Mouse (Mus musculus) lung, embryonic 16.5 days (tissue): Measurements from ENCODE around the gene Spata45. TPM values are rescaled to one million over a fixed set of nuclear protein-coding genes. Genes with fewer than 3 reads are reported as not detected.
"Not testable (repeated sequence)": the region's sequence is repeated elsewhere in the genome, so short reads cannot be mapped to it uniquely, and the experiment has no call there.

Experiments used
- ATAC-seq: fragments of 200-750 bp; cut with Nextera tagmentation; 2 replicates; pipeline ENCODE4 v1.8.0; 2017; ENCODE audit warnings: low read depth, mild to moderate bottlenecking, moderate library complexity
- H3K27ac ChIP-seq: fragments of 300-500 bp; sonication (generic); 2 replicates; pipeline ENCODE4 v1.5.1; 2014; ENCODE audit warnings: mild to moderate bottlenecking, control low read depth, low read length
- H3K27me3 ChIP-seq: fragments of 300-500 bp; sonication (generic); 2 replicates; pipeline ENCODE4 v1.6.1; 2014; ENCODE audit warnings: low read depth, low read length, mixed read lengths; ENCODE audit not compliant: control insufficient read depth, insufficient read depth
- H3K36me3 ChIP-seq: fragments of 300-500 bp; sonication (generic); 2 replicates; pipeline ENCODE4 v1.6.1; 2014; ENCODE audit warnings: low read length; ENCODE audit not compliant: control insufficient read depth, insufficient read depth
- H3K4me1 ChIP-seq: fragments of 300-500 bp; sonication (generic); replicated peaks from 2 replicates; pipeline ENCODE4 v1.6.1; 2014; ENCODE audit warnings: low read length, mixed read lengths; ENCODE audit not compliant: control insufficient read depth, insufficient read depth
- H3K4me2 ChIP-seq: fragments of 300-500 bp; sonication (generic); 2 replicates; pipeline ENCODE4 v1.6.1; 2014; ENCODE audit warnings: low read depth, low read length, control low read depth
- H3K4me3 ChIP-seq: fragments of 300-500 bp; sonication (generic); 2 replicates; pipeline ENCODE4 v1.5.1; 2014; ENCODE audit warnings: mild to moderate bottlenecking, low read length, control low read depth
- H3K9ac ChIP-seq: fragments of 300-500 bp; sonication (generic); 2 replicates; pipeline ENCODE4 v1.6.1; 2014; ENCODE audit warnings: low read length, control low read depth
- H3K9me3 ChIP-seq: fragments of 300-500 bp; sonication (generic); 2 replicates; pipeline ENCODE4 v1.6.1; 2016; ENCODE audit warnings: low read length; ENCODE audit not compliant: control insufficient read depth
- WGBS: fragments of 180-500 bp; shearing (Covaris S2); extraction: QIAGEN DNeasy Blood & Tissue Kit; methylation state at CpG from one replicate; pipeline ENCODE4 v1.1.7; 2014; 5-methylcytosine and 5-hydroxymethylcytosine counted together
- polyA plus RNA-seq: library from polyadenylated mRNA; unstranded; fragments of >200 nt; fragmentation: Nextera tagmentation; extraction: Ambion mirVana; gene quantifications from 2 replicates; pipeline ENCODE4 v1.2.1, GENCODE M21; 2015

The Spata45 gene
- polyA plus RNA-seq, 1 experiment from 2014 or later, result not detected

DNA sequence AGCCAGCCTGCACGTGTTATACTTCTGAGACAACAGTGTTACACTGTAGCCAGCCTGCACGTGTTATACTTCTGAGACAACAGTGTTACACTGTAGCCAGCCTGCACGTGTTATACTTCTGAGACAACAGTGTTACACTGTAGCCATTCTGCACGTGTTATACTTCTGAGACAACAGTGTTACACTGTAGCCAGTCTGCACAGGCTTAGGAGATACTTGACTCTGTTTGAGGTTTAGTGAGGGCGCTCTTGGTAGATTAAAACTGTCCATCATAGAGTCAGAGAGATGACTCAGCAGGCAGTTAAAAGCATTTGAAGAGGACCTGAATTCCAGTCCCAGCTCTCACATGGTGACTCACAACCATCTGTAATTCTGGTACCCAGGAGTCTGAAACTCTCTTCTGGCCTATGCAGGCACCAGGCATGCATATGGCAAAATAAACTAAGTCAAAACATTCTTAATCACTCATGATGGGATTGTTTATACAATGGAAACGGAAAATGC lies 5.5 kb upstream of the Spata45 start:
- H3K4me1 ChIP-seq, ATAC-seq, H3K4me2 ChIP-seq, H3K4me3 ChIP-seq, H3K36me3 ChIP-seq, H3K27me3 ChIP-seq, H3K9me3 ChIP-seq, H3K9ac ChIP-seq, H3K27ac ChIP-seq: not testable (repeated sequence)
- 43% methylated on average over 6 of the region's 6 CpGs for WGBS

DNA sequence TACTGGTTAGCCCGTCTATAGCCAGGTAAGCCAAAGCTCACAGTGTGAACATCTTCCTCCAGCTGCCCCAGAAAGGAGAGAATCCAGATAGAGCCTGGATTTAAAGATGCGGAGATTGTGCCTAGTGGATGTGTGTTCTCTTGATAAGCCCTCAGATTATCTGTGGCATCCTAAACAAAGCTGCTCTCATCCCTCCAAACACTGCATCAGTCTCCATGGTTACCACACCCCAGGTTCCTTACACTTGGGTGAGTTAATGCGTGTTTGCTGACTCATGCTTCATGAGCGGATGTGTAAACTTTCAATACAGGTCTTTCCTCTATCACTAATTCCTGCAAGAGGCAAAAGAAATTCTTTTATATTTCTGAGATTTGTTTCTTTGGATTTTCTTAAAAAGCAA lies 790 bp upstream of the Spata45 start:
- no peaks in the 10 kb centered on the region for H3K4me1 ChIP-seq
- no peak overlapping the region for H3K4me3 ChIP-seq
- no peak overlapping the region for H3K27ac ChIP-seq
- H3K4me2 ChIP-seq, result no peak overlapping the region
- H3K36me3 ChIP-seq, result no peaks in the 10 kb centered on the region
- no peak for ATAC-seq
- WGBS, result 27% methylated on average over 4 of the region's 4 CpGs
- H3K27me3 ChIP-seq, result no peaks in the 10 kb centered on the region
- no peaks in the 10 kb centered on the region for H3K9me3 ChIP-seq
- no peak overlapping the region for H3K9ac ChIP-seq

DNA sequence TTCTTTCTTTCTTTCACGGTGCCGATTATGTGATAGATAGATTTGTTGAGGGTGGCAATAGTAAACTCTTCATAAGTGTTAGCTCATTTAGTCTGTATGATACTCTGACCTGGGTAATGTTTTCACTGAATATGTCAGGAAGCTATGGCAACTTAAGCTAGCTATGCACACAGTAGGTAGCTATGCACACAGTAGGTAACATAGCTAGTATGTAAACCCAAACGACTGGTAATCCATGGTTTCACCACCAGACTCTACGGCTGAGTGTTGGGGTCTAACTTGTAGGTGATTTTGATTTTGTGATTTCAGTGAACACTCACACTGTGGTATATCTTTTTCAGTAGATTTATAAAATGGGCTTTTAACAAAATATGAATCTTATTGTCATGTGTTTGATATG lies 1.6 kb downstream of the Spata45 start:
- Histone ChIP-seq H3K9me3 (no peaks in the 10 kb centered on the region), H3K27ac (no peak overlapping the region), H3K9ac (no peak overlapping the region), H3K4me1 (no peaks in the 10 kb centered on the region), H3K4me2 (no peak overlapping the region), H3K36me3 (no peaks in the 10 kb centered on the region), H3K27me3 (no peaks in the 10 kb centered on the region), H3K4me3 (no peak overlapping the region)
- no peak for ATAC-seq
- 88% methylated on average over 4 of the region's 4 CpGs for WGBS

DNA sequence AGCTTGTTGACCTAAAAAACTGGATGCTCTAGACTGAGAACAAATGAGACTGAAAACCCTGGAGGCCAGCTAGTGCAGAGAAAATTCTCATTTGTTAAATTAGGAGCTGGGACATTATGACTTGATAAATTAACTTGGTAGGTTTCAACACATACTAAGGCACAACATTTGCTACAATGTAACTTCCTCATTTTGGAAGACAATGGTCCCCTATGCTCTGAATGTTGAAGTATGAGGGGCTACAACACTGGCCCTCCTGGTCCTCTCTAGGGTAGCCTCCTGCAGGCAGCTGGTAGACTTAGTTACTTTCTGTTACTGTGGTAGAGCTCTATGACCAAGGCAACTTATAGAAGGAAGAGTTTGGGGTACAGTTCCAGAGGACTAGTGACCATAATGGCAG lies 4.9 kb downstream of the Spata45 start:
- no peak for ATAC-seq
- H3K27ac ChIP-seq, result no peak overlapping the region

DNA sequence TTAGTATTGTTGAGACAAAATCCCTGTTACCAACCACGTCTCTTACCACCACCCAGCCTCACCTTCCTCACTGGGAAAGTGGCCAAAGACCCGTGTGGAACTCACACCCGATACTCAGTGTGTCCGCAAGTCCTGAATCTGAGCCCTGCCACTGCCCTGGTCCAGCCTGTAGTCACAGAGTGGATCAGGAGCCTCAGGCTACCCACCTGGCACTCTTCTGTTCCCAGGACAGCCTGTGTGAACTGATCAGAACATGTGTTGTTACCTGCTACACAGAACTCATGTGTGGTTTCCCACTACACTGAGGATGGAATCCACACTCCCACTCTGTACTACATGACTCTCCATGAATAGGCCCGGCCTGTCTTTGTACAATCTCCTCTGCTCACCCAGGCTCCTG lies 5.7 kb downstream of the Spata45 start:
- no peaks in the 10 kb centered on the region for H3K36me3 ChIP-seq
- H3K9ac ChIP-seq, result no peak overlapping the region
- ATAC-seq, result no peak
- H3K4me2 ChIP-seq, result no peak overlapping the region
- H3K27ac ChIP-seq, result no peak overlapping the region
- no peak overlapping the region for H3K4me3 ChIP-seq
- no peaks in the 10 kb centered on the region for H3K9me3 ChIP-seq
- WGBS, result 70% methylated on average over 5 of the region's 5 CpGs
- H3K27me3 ChIP-seq, result no peaks in the 10 kb centered on the region
- no peaks in the 10 kb centered on the region for H3K4me1 ChIP-seq

More for the DNA sequence above, 4.9 kb downstream of the Spata45 start:
- H3K4me3 ChIP-seq, result no peak overlapping the region
- H3K27me3 ChIP-seq, result no peaks in the 10 kb centered on the region
- no peaks in the 10 kb centered on the region for H3K4me1 ChIP-seq
- no peaks in the 10 kb centered on the region for H3K36me3 ChIP-seq
- H3K9ac ChIP-seq, result no peak overlapping the region
- no peaks in the 10 kb centered on the region for H3K9me3 ChIP-seq
- H3K4me2 ChIP-seq, result no peak overlapping the region

DNA sequence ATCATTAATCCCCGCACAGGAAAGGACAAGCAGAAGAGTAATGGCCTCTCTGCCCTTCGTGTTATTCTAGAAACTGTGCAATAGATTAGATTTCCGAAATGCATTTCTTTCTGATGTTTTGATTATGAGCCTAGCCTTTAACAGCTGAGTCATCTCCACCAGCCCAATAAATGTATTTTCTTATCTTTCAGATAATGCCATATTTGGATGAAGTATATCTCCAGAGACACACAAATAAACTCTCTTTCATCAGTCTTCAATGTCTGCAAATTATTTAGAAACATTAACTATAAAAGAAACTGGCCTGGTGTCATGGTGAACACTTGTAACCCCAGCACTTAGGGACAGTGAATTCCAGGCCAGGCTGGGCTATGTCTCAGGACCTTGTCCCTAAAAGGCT lies 6.2 kb downstream of the Spata45 start:
- H3K27ac ChIP-seq, result no peak overlapping the region
- H3K9ac ChIP-seq, result no peak overlapping the region
- H3K4me3 ChIP-seq, result no peak overlapping the region
- 24% methylated on average over 3 of the region's 3 CpGs for WGBS
- no peaks in the 10 kb centered on the region for H3K27me3 ChIP-seq
- H3K9me3 ChIP-seq, result no peaks in the 10 kb centered on the region
- H3K4me1 ChIP-seq, result no peaks in the 10 kb centered on the region
- H3K36me3 ChIP-seq, result no peaks in the 10 kb centered on the region
- no peak overlapping the region for H3K4me2 ChIP-seq
- no peak for ATAC-seq

DNA sequence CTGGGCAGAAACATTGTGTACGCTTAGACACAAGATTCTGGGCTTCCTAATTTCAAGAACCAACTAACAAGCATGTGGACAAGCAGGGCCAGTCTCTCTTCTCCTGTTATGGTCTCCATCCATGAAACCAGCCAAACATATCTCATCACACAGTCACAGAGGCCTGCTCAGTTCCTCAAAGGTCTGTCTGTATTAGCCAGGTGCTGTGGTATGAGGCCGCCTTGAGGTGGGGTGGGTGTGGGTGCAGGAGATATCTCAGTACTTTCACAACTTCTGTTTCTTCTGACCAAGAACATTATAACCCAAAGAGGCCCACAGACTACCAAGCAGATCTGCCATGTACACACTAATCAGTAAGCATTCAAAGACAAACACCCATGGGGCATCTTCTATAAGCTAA lies 8.8 kb downstream of the Spata45 start:
- no peaks in the 10 kb centered on the region for H3K4me1 ChIP-seq
- ATAC-seq, result no peak

DNA sequence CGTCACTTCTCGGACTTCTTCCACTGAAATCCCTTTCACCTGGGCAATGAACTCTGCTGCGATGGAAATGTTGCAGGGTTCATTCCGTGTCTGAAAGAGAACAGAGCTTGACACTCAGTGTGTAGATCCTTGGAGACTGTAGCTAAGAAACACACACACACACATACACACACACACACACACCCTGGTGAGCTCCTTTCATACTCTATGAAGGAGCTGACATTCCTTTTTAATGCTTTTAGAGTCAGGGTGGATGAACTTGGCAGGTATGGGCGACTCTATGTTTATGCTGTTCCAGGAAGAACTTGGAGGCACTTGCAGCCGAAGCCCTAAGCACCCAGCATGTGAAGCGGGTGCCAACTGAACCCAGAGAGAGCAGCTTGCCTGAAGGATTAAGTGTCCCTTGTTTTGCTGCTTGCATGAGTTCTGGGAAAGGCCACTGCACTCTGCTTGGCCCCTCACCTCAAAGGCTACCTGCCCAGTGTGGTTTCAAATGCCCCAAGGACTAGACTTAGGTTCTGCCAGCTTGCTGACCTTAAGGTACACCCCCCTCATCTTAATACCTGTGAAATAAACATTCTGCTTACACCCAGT lies 9.9 kb downstream of the Spata45 start:
- no peak overlapping the region for H3K4me2 ChIP-seq
- no peak overlapping the region for H3K27ac ChIP-seq
- no peaks in the 10 kb centered on the region for H3K9me3 ChIP-seq
- no peaks in the 10 kb centered on the region for H3K36me3 ChIP-seq
- H3K4me1 ChIP-seq, result no peaks in the 10 kb centered on the region
- no peaks in the 10 kb centered on the region for H3K27me3 ChIP-seq
- WGBS, result 73% methylated on average over 7 of the region's 7 CpGs
- no peak overlapping the region for H3K4me3 ChIP-seq
- ATAC-seq, result no peak
- no peak overlapping the region for H3K9ac ChIP-seq

More for the DNA sequence above, 8.8 kb downstream of the Spata45 start:
- no peaks in the 10 kb centered on the region for H3K9me3 ChIP-seq
- H3K27me3 ChIP-seq, result no peaks in the 10 kb centered on the region
- H3K36me3 ChIP-seq, result no peaks in the 10 kb centered on the region
- H3K9ac ChIP-seq, result no peak overlapping the region
- 93% methylated on average over 2 of the region's 2 CpGs for WGBS
- H3K4me2 ChIP-seq, result no peak overlapping the region
- no peak overlapping the region for H3K4me3 ChIP-seq
- no peak overlapping the region for H3K27ac ChIP-seq

DNA sequence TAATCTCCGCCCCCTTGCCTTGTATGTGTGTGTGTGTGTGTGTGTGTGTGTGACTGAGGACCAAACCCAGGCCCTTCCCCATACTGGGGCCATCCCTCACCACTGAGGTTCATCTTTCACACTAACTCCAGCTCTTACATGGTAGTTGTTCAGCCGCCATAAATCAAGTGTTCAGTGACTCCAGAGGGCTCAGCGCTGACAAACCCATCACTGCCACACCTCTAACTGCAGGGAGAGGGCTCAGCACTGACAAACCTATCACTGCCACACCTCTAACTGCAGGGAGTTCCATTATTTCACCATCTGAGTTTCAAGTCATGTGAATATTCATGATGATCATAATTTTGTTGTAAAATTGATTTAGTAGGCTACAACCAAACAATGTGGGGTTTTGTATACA lies 17.1 kb downstream of the Spata45 start:
- Histone ChIP-seq H3K36me3 (no peaks in the 10 kb centered on the region), H3K27ac (no peak overlapping the region), H3K4me3 (no peak overlapping the region), H3K9me3 (no peaks in the 10 kb centered on the region), H3K27me3 (no peaks in the 10 kb centered on the region), H3K4me2 (no peak overlapping the region), H3K4me1 (no peaks in the 10 kb centered on the region), H3K9ac (no peak overlapping the region)
- no peak for ATAC-seq
- 52% methylated on average over 3 of the region's 3 CpGs for WGBS
